11 mouse cellular contexts compared by ENCODE assay signal in genomic region chr7:134775671-134776070, GRCm38 (mm10).
A peak's percentile ranks its signal among the peaks of the same experiment; 100 is the strongest.
DNase-seq lines count a peak whose midpoint lies in the region.
"Had no signal": no experiment of that assay in that cellular context is flagged by ENCODE, and none has a peak within 500 bp of the region (broad histone marks: within the 10 kb centered on the region; RNA-seq: fewer than 3 reads in every experiment).

No protein-coding gene starts in this region.

- peak; percentile 52 for DNase-seq in adrenal gland, postnatal 14 days
- no peak for DNase-seq in adrenal gland, adult 2 months
- peak; percentile 73 for DNase-seq in left cerebral cortex, adult 11 months (ENCODE audit: low spot score)
- DNase-seq in left cerebral cortex, postnatal 4 days: no peak
- peak; percentile 20 to 52 for DNase-seq in frontal cortex, postnatal 25 days (ENCODE audit: low spot score in 2 of 2)
- DNase-seq in right cerebral cortex, adult 2 months (ENCODE audit: low spot score in 2 of 2): peak; percentile 83 to 88
- no peak for DNase-seq in hindbrain, embryonic 10.5 days (ENCODE audit: low spot score)
- DNase-seq in heart, postnatal 36 days: no peak
- DNase-seq: embryo, embryonic 11 days; gastrocnemius, adult 2 months had no signal

- 91% methylated on average over 10 of the region's 10 CpGs for WGBS in hindbrain, embryonic 10.5 days

- H3K4me1 ChIP-seq in hindbrain, embryonic 10.5 days (replicated peaks): 0 out of 2 replicates have a peak, but pooled peaks cover 7% of the 10 kb centered on the region

- H3K27ac ChIP-seq in hindbrain, embryonic 10.5 days: no peak overlapping the region
- H3K27ac ChIP-seq: gastrocnemius, adult 2 months; liver, embryonic 14.5 days had no signal

- peaks cover 52% of the 10 kb centered on the region for H3K36me3 ChIP-seq in hindbrain, embryonic 10.5 days

- intact Hi-C loops in left cerebral cortex, postnatal 4 days (cut with DNase I): no loop called here
- intact Hi-C loops in heart, postnatal 36 days (cut with DNase I): no loop called here

- H3K9me3 ChIP-seq in hindbrain, embryonic 10.5 days: no peaks in the 10 kb centered on the region

- H3K4me3 ChIP-seq in hindbrain, embryonic 10.5 days: no peak overlapping the region
- H3K4me3 ChIP-seq: gastrocnemius, adult 2 months had no signal

- no peaks in the 10 kb centered on the region for H3K27me3 ChIP-seq in hindbrain, embryonic 10.5 days (ENCODE audit: insufficient read depth, poor library complexity, severe bottlenecking)

Comparison
In these comparisons a context has a peak if more than half of its experiments do, and no peak if none do; other contexts are left out.
1. DNase-seq: peak in adrenal gland, postnatal 14 days (single experiment), left cerebral cortex, adult 11 months (single experiment), frontal cortex, postnatal 25 days (2 of 2) and right cerebral cortex, adult 2 months (2 of 2); none in adrenal gland, adult 2 months (single experiment), left cerebral cortex, postnatal 4 days (single experiment), hindbrain, embryonic 10.5 days (single experiment) and heart, postnatal 36 days (0 of 2).